Mouse (Mus musculus) hindbrain, embryonic 12.5 days (tissue): ENCODE measurements around the gene Pax3. TPM values are rescaled to one million over a fixed set of nuclear protein-coding genes. Genes with fewer than 3 reads are reported as not detected.
A peak's percentile ranks its signal among the peaks of the same experiment; 100 is the strongest.

Experiments used
- ATAC-seq: fragments of 200-750 bp; cut with Nextera tagmentation; 2 replicates; pipeline ENCODE4 v1.8.0; 2017; ENCODE audit warnings: moderate TSS enrichment; ENCODE audit not compliant: low FRiP score
- H3K27ac ChIP-seq: fragments of 300-500 bp; sonication (generic); 2 replicates; pipeline ENCODE4 v1.5.1; 2016; ENCODE audit warnings: mild to moderate bottlenecking
- H3K27me3 ChIP-seq: fragments of 300-500 bp; sonication (generic); 2 replicates; pipeline ENCODE4 v1.6.1; 2016; ENCODE audit warnings: mild to moderate bottlenecking
- H3K36me3 ChIP-seq: fragments of 300-500 bp; sonication (generic); 2 replicates; pipeline ENCODE4 v1.6.1; 2016; ENCODE audit warnings: mild to moderate bottlenecking
- H3K4me1 ChIP-seq: fragments of 300-500 bp; sonication (generic); 2 replicates; pipeline ENCODE4 v1.6.1; 2016
- H3K4me2 ChIP-seq: fragments of 300-500 bp; sonication (generic); replicated peaks from 2 replicates; pipeline ENCODE4 v1.6.1; 2016; ENCODE audit warnings: mild to moderate bottlenecking
- H3K4me3 ChIP-seq: fragments of 300-500 bp; sonication (generic); 2 replicates; pipeline ENCODE4 v1.5.1; 2016; ENCODE audit warnings: mild to moderate bottlenecking
- H3K9ac ChIP-seq: fragments of 300-500 bp; sonication (generic); 2 replicates; pipeline ENCODE4 v1.6.1; 2016; ENCODE audit warnings: mild to moderate bottlenecking, moderate library complexity
- H3K9me3 ChIP-seq: fragments of 300-500 bp; sonication (generic); replicated peaks from 2 replicates; pipeline ENCODE4 v1.6.1; 2016; ENCODE audit warnings: mild to moderate bottlenecking
- WGBS: fragments of 180-500 bp; shearing (Covaris S2); methylation state at CpG from one replicate; pipeline ENCODE4 v1.1.7; 2016; 5-methylcytosine and 5-hydroxymethylcytosine counted together
- polyA plus RNA-seq: library from polyadenylated mRNA; unstranded; fragments of >200 nt; fragmentation: Nextera tagmentation; extraction: Ambion mirVana; gene quantifications from 2 replicates; pipeline ENCODE4 v1.2.1, GENCODE M21; 2016

Pax3 gene
- polyA plus RNA-seq, 1 experiment from 2014 or later = 37.5 TPM

DNA sequence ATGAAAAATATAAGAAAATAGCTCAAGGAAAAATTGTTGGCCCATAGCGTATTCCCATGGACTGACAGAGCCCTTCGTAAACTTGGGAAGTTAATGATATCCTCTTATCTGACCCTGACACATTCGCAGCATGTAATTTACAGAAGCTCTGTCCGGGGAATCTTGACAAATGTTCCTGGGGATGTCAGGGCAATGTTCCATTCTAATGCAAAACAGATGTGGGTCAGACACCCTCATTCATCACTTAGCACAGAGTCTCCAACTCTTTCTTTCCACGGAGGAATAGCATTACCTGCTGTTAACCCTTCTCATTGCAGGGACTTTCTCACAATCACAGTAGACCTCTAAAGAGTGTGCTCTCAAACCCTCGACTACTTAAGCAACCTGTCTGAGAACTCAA is 86.6 kb downstream of the Pax3 start:
- 12% methylated on average over 6 of the region's 6 CpGs for WGBS

DNA sequence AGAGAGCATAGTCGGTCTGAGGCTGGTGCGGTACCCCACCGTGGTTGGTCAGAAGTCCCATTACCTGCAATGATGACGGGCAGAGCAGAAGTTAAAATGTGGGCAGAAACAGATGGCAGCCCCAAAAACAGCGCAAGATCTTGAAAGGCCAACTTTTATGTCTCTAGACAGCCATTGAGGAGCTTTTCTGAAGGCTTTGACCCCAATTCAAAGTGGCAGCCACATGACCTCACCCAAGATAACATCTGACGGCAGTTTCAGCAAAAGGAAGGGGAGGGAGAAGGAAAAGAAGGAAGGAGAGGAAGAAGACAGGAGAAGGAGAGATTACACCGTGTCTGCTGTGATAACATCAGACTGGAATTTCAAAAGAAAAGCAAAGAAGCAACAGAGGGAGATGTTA is 93.4 kb downstream of the Pax3 start:
- H3K4me1 ChIP-seq = no peaks in the 10 kb centered on the region; the same call in 1 of the 2 replicates
- no peaks in the 10 kb centered on the region for H3K36me3 ChIP-seq
- no peaks in the 10 kb centered on the region for H3K27me3 ChIP-seq
- no peak overlapping the region for H3K4me3 ChIP-seq
- H3K9ac ChIP-seq = no peak overlapping the region
- no peak for ATAC-seq
- WGBS = 72% methylated on average over 7 of the region's 7 CpGs
- H3K4me2 ChIP-seq = no peak overlapping the region
- H3K27ac ChIP-seq = no peak overlapping the region
- H3K9me3 ChIP-seq = no peaks in the 10 kb centered on the region

More for the DNA sequence above, 86.6 kb downstream of the Pax3 start:
- no peak overlapping the region for H3K9ac ChIP-seq
- H3K27me3 ChIP-seq = peaks cover 9% of the 10 kb centered on the region
- peaks cover 11% of the 10 kb centered on the region; the same call in 1 of the 2 replicates for H3K4me1 ChIP-seq
- no peak overlapping the region for H3K4me3 ChIP-seq
- no peak overlapping the region for H3K27ac ChIP-seq
- no peaks in the 10 kb centered on the region for H3K36me3 ChIP-seq
- H3K4me2 ChIP-seq = no peak overlapping the region
- ATAC-seq = no peak
- no peaks in the 10 kb centered on the region for H3K9me3 ChIP-seq

DNA sequence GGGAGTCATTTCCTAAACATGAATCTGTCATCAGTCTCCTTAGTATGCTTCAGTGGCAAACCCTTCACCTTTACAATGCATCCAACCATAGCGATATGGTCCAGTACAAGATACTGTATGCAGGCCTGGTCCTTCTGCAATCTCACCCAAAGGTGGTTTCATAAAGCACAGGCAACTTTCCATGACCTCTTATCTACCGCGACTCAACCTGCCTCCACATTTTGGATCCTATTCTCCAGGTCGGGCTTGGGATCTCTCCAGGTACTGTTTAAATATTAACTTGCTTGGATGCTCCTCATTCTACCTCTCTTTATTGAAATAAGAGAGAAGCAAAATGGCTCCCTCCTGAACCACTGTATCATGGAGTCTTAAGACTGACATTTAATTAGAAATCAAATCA is 103.3 kb downstream of the Pax3 start:
- no peak overlapping the region for H3K27ac ChIP-seq
- WGBS = 98% methylated on average over 4 of the region's 4 CpGs
- no peak overlapping the region for H3K9ac ChIP-seq
- no peaks in the 10 kb centered on the region for H3K36me3 ChIP-seq
- H3K4me3 ChIP-seq = no peak overlapping the region
- H3K9me3 ChIP-seq = no peaks in the 10 kb centered on the region
- H3K27me3 ChIP-seq = no peaks in the 10 kb centered on the region
- no peak overlapping the region for H3K4me2 ChIP-seq
- H3K4me1 ChIP-seq = no peaks in the 10 kb centered on the region
- ATAC-seq = no peak

- no peak overlapping the region for H3K27ac ChIP-seq
- no peaks in the 10 kb centered on the region for H3K4me1 ChIP-seq
- ATAC-seq = no peak
- H3K9ac ChIP-seq = no peak overlapping the region
- H3K4me3 ChIP-seq = no peak overlapping the region
- no peaks in the 10 kb centered on the region for H3K9me3 ChIP-seq
- 79% methylated on average over 2 of the region's 2 CpGs for WGBS
- no peak overlapping the region for H3K4me2 ChIP-seq
- H3K36me3 ChIP-seq = no peaks in the 10 kb centered on the region
- no peaks in the 10 kb centered on the region for H3K27me3 ChIP-seq
These were observed 108.3 kb downstream of the Pax3 start for GRCm38 (mm10) chr1:78088646-78089045.

GRCm38 (mm10) chr1:78081761-78082160 is 115.2 kb downstream of the Pax3 start:
- Histone ChIP-seq H3K27me3 (peaks cover 3% of the 10 kb centered on the region; the same call in 1 of the 2 replicates), H3K4me2 (peak overlapping the region; percentile 22; the same call in 1 of the 2 replicates), H3K4me1 (no peaks in the 10 kb centered on the region; the same call in 1 of the 2 replicates), H3K9me3 (no peaks in the 10 kb centered on the region), H3K27ac (no peak overlapping the region), H3K9ac (no peak overlapping the region), H3K4me3 (no peak overlapping the region), H3K36me3 (no peaks in the 10 kb centered on the region)
- WGBS = 32% methylated on average over 18 of the region's 18 CpGs
- ATAC-seq = no peak

DNA sequence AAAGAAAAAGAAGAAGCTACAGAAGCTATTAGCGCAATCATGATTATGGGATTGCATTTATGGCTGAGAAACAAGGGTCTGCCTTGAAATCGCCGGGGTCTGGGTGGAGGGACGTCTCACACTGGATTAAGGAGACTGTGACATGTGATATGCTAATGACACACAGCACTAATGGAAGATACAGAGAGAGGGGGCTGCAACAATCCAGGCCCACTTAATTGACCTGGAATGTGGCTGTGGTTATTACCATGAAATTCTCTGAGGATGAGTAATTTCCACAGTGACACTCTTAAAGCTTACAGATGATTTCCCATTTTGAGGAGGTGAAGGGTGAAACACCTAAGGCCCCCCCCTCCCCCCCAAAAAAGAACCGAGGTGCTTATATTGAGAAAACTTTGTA is 136.1 kb downstream of the Pax3 start:
- no peaks in the 10 kb centered on the region for H3K4me1 ChIP-seq
- ATAC-seq = no peak
- no peaks in the 10 kb centered on the region for H3K9me3 ChIP-seq
- no peak overlapping the region for H3K4me3 ChIP-seq
- H3K27ac ChIP-seq = no peak overlapping the region
- H3K4me2 ChIP-seq = no peak overlapping the region
- no peaks in the 10 kb centered on the region for H3K27me3 ChIP-seq
- H3K9ac ChIP-seq = no peak overlapping the region
- 58% methylated on average over 5 of the region's 5 CpGs for WGBS
- H3K36me3 ChIP-seq = no peaks in the 10 kb centered on the region

GRCm38 (mm10) chr1:78057939-78058338 is 139.0 kb downstream of the Pax3 start:
- Histone ChIP-seq H3K27ac (no peak overlapping the region), H3K36me3 (no peaks in the 10 kb centered on the region), H3K9me3 (no peaks in the 10 kb centered on the region), H3K4me2 (no peak overlapping the region), H3K27me3 (no peaks in the 10 kb centered on the region), H3K4me3 (no peak overlapping the region), H3K9ac (no peak overlapping the region), H3K4me1 (no peaks in the 10 kb centered on the region)
- WGBS = 73% methylated on average over 4 of the region's 4 CpGs
- no peak for ATAC-seq

- Histone ChIP-seq H3K27ac (no peak overlapping the region), H3K4me3 (no peak overlapping the region), H3K4me2 (no peak overlapping the region), H3K27me3 (no peaks in the 10 kb centered on the region), H3K36me3 (no peaks in the 10 kb centered on the region), H3K9ac (no peak overlapping the region), H3K9me3 (no peaks in the 10 kb centered on the region), H3K4me1 (no peaks in the 10 kb centered on the region)
- no peak for ATAC-seq
- 78% methylated on average over 6 of the region's 6 CpGs for WGBS
These were observed 143.3 kb downstream of the Pax3 start for GRCm38 (mm10) chr1:78053677-78054076.

Other genes starting within 250 kb of the Pax3 start
- gene Sgpp2, start 113.2 kb upstream of the Pax3 start, polyA plus RNA-seq = 1.5 and 2.5 TPM in 2 replicates